Mouse (Mus musculus): ENCODE results near the gene Rpl23. TPM values are rescaled to one million over a fixed set of nuclear protein-coding genes. Genes with fewer than 3 reads are reported as not detected.

Rpl23 gene
- polyA plus RNA-seq, 1 experiment, result 603 TPM

- H3K4me3 ChIP-seq (ENCODE audit: insufficient read depth, low read length), result peak overlapping the region; percentile 90
- H3K4me1 ChIP-seq (ENCODE audit: control insufficient read depth, insufficient read depth, low read length), result peaks cover 23% of the 10 kb centered on the region
- TF ChIP-seq CTCF (IDR thresholded peaks at IDR 0.05; ENCODE audit: borderline replicate concordance, insufficient read depth, low read length) (no peak), POLR2A (IDR thresholded peaks at IDR 0.05; ENCODE audit: low read depth, low read length) (no peak)
- peak overlapping the region; percentile 81 for H3K27ac ChIP-seq (ENCODE audit: insufficient read depth, low read length)
These were observed 19.4 kb upstream of the Rpl23 start for GRCm38 (mm10) chr11:97801409-97802193.

- no peak for TF ChIP-seq CTCF (IDR thresholded peaks at IDR 0.05; ENCODE audit: borderline replicate concordance, insufficient read depth, low read length)
- peak; percentile 56 for TF ChIP-seq POLR2A (IDR thresholded peaks at IDR 0.05; ENCODE audit: low read depth, low read length)
These were observed 18.6 kb upstream of the Rpl23 start for GRCm38 (mm10) chr11:97800691-97801408.

GRCm38 (mm10) chr11:97799994-97800690 is 17.9 kb upstream of the Rpl23 start:
- H3K27ac ChIP-seq (ENCODE audit: insufficient read depth, low read length), result peak overlapping the region; percentile 99
- peaks cover 16% of the 10 kb centered on the region for H3K4me1 ChIP-seq (ENCODE audit: control insufficient read depth, insufficient read depth, low read length)
- TF ChIP-seq CTCF (IDR thresholded peaks at IDR 0.05; ENCODE audit: borderline replicate concordance, insufficient read depth, low read length) (no peak), POLR2A (IDR thresholded peaks at IDR 0.05; ENCODE audit: low read depth, low read length) (peak; percentile 69)
- peak overlapping the region; percentile 99 for H3K4me3 ChIP-seq (ENCODE audit: insufficient read depth, low read length)

More at GRCm38 (mm10) chr11:97800691-97801408, 18.6 kb upstream of the Rpl23 start:
- Histone ChIP-seq H3K4me3 (ENCODE audit: insufficient read depth, low read length) (peak overlapping the region; percentile 90), H3K27ac (ENCODE audit: insufficient read depth, low read length) (peak overlapping the region; percentile 81), H3K4me1 (ENCODE audit: control insufficient read depth, insufficient read depth, low read length) (peaks cover 18% of the 10 kb centered on the region)

GRCm38 (mm10) chr11:97799146-97799993 is 17.1 kb upstream of the Rpl23 start:
- Histone ChIP-seq H3K4me1 (ENCODE audit: control insufficient read depth, insufficient read depth, low read length) (peaks cover 12% of the 10 kb centered on the region), H3K4me3 (ENCODE audit: insufficient read depth, low read length) (peak overlapping the region; percentile 99), H3K27ac (ENCODE audit: insufficient read depth, low read length) (peak overlapping the region; percentile 99)
- TF ChIP-seq POLR2A (IDR thresholded peaks at IDR 0.05; ENCODE audit: low read depth, low read length) (peak; percentile 88), CTCF (IDR thresholded peaks at IDR 0.05; ENCODE audit: borderline replicate concordance, insufficient read depth, low read length) (no peak)

GRCm38 (mm10) chr11:97798782-97799145 is 16.5 kb upstream of the Rpl23 start, which contains the start of gene Lasp1:
Gene Lasp1 (plus strand): TSS chr11:97799000.
- TF ChIP-seq POLR2A (IDR thresholded peaks at IDR 0.05; ENCODE audit: low read depth, low read length) (peak; percentile 47; the same call in 1 of the 2 replicates), CTCF (IDR thresholded peaks at IDR 0.05; ENCODE audit: borderline replicate concordance, insufficient read depth, low read length) (no peak)
- Histone ChIP-seq H3K4me1 (ENCODE audit: control insufficient read depth, insufficient read depth, low read length) (peaks cover 10% of the 10 kb centered on the region; the same call in 1 of the 2 replicates), H3K4me3 (ENCODE audit: insufficient read depth, low read length) (peak within 1 kb of the TSS; percentile 99), H3K27ac (ENCODE audit: insufficient read depth, low read length) (peak within 1 kb of the TSS; percentile 99)

- TF ChIP-seq CTCF (IDR thresholded peaks at IDR 0.05; ENCODE audit: borderline replicate concordance, insufficient read depth, low read length) (no peak), POLR2A (IDR thresholded peaks at IDR 0.05; ENCODE audit: low read depth, low read length) (no peak)
- no peak overlapping the region; the same call in 1 of the 2 replicates for H3K4me3 ChIP-seq (ENCODE audit: insufficient read depth, low read length)
- peaks cover 10% of the 10 kb centered on the region; the same call in 1 of the 2 replicates for H3K4me1 ChIP-seq (ENCODE audit: control insufficient read depth, insufficient read depth, low read length)
- H3K27ac ChIP-seq (ENCODE audit: insufficient read depth, low read length), result peak overlapping the region; percentile 90
These were observed 15.8 kb upstream of the Rpl23 start for GRCm38 (mm10) chr11:97798083-97798435.

GRCm38 (mm10) chr11:97797369-97798082 is 15.3 kb upstream of the Rpl23 start:
- Histone ChIP-seq H3K27ac (ENCODE audit: insufficient read depth, low read length) (peak overlapping the region; percentile 90), H3K4me3 (ENCODE audit: insufficient read depth, low read length) (no peak overlapping the region), H3K4me1 (ENCODE audit: control insufficient read depth, insufficient read depth, low read length) (peaks cover 10% of the 10 kb centered on the region; the same call in 1 of the 2 replicates)
- TF ChIP-seq CTCF (IDR thresholded peaks at IDR 0.05; ENCODE audit: borderline replicate concordance, insufficient read depth, low read length), result no peak
- peak; percentile 43 for TF ChIP-seq POLR2A (IDR thresholded peaks at IDR 0.05; ENCODE audit: low read depth, low read length)

GRCm38 (mm10) chr11:97796910-97797309 is 14.7 kb upstream of the Rpl23 start:
- H3K4me1 ChIP-seq (ENCODE audit: control insufficient read depth, insufficient read depth, low read length), result peaks cover 7% of the 10 kb centered on the region; the same call in 1 of the 2 replicates
- H3K27ac ChIP-seq (ENCODE audit: insufficient read depth, low read length), result peak overlapping the region; percentile 87
- no peak overlapping the region for H3K4me3 ChIP-seq (ENCODE audit: insufficient read depth, low read length)
- TF ChIP-seq CTCF (IDR thresholded peaks at IDR 0.05; ENCODE audit: borderline replicate concordance, insufficient read depth, low read length), result no peak
- no peak for TF ChIP-seq POLR2A (IDR thresholded peaks at IDR 0.05; ENCODE audit: low read depth, low read length)

Measured in embryonic fibroblast, embryonic 13.5 days (primary cell).